Mouse (Mus musculus) kidney, embryonic 15.5 days (tissue): ENCODE results near the gene 4930469K13Rik. TPM values are rescaled to one million over a fixed set of nuclear protein-coding genes. Genes with fewer than 3 reads are reported as not detected.
A peak's percentile ranks its signal among the peaks of the same experiment; 100 is the strongest.
"Not testable (repeated sequence)": the region's sequence is repeated elsewhere in the genome, so short reads cannot be mapped to it uniquely, and the experiment has no call there.

Experiments used
- ATAC-seq: fragments of 200-750 bp; cut with Nextera tagmentation; replicated peaks from 2 replicates; pipeline ENCODE4 v1.8.0; 2017; ENCODE audit warnings: moderate TSS enrichment; ENCODE audit not compliant: low FRiP score
- H3K27ac ChIP-seq: fragments of 300-500 bp; sonication (generic); 2 replicates; pipeline ENCODE4 v1.5.1; 2015; ENCODE audit warnings: mild to moderate bottlenecking, inconsistent platforms
- H3K27me3 ChIP-seq: fragments of 300-500 bp; sonication (generic); 2 replicates; pipeline ENCODE4 v1.6.1; 2015; ENCODE audit warnings: inconsistent platforms
- H3K36me3 ChIP-seq: fragments of 300-500 bp; sonication (generic); 2 replicates; pipeline ENCODE4 v1.6.1; 2015; ENCODE audit warnings: inconsistent platforms
- H3K4me1 ChIP-seq: fragments of 300-500 bp; sonication (generic); 2 replicates; pipeline ENCODE4 v1.6.1; 2015; ENCODE audit warnings: inconsistent platforms
- H3K4me2 ChIP-seq: fragments of 300-500 bp; sonication (generic); 2 replicates; pipeline ENCODE4 v1.6.1; 2015; ENCODE audit warnings: moderate library complexity, mild to moderate bottlenecking, inconsistent platforms
- H3K4me3 ChIP-seq: fragments of 300-500 bp; sonication (generic); replicated peaks from 2 replicates; pipeline ENCODE4 v1.5.1; 2015; ENCODE audit warnings: mild to moderate bottlenecking, inconsistent platforms
- H3K9ac ChIP-seq: fragments of 300-500 bp; sonication (generic); 2 replicates; pipeline ENCODE4 v1.6.1; 2015; ENCODE audit warnings: mild to moderate bottlenecking, inconsistent platforms
- H3K9me3 ChIP-seq: fragments of 300-500 bp; sonication (generic); replicated peaks from 2 replicates; pipeline ENCODE4 v1.6.1; 2016; ENCODE audit warnings: inconsistent platforms
- WGBS: fragments of 180-500 bp; shearing (Covaris S2); methylation state at CpG from one replicate; pipeline ENCODE4 v1.1.7; 2015; ENCODE audit warnings: mixed read lengths; 5-methylcytosine and 5-hydroxymethylcytosine counted together
- polyA plus RNA-seq: library from polyadenylated mRNA; unstranded; fragments of >200 nt; fragmentation: Nextera tagmentation; extraction: Ambion mirVana; gene quantifications from 2 replicates; pipeline ENCODE4 v1.2.1, GENCODE M21; 2015

4930469K13Rik gene
- 0.48 TPM in 1 of 2 replicates, not detected in the other for polyA plus RNA-seq

DNA sequence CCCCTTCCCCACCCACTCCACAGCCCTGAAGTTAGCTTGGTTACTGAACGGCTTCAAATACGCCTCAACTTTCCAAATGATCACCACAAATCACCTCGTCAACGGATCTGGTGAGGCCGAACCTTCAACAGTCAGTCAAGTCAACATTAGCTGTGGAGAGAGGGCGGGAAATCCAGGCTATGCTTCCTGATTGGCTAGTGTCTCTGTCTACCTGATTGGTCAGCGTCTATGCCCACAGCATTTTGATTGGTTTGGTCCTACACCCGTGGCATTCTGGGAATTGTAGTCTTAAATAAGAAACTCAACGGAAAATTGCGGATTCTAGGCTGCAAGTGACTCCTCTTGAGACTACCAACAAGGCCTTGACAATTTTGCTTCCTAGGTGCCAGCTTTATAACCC lies at the start of gene 4930469K13Rik:
TSS of gene 4930469K13Rik (minus strand) at position 133 of the 400 bp plus-strand sequence.
- 82% methylated on average over 10 of the region's 10 CpGs for WGBS
- ATAC-seq: peak; percentile 43; the same call in 1 of the 2 replicates

DNA sequence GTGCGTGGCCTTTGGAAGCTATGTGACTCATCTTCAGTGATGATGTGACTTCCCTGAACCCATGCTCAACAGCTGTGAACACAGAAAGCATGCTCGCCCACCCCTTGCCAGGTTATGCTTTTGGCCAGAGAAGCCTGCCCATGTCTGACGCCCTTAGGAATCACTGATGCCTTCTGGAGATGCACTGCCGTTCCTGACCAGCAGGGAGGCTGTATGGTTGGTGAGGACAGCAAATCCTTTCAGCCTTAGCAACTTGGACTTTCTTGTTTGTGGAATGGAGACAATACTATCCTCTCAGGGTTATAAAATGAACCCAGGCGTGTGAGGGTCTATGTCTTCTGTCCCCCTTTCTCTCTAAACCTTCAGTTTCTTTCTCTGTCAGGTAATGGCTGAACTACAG lies 48.6 kb upstream of the 4930469K13Rik start:
- Histone ChIP-seq H3K9ac (no peak overlapping the region), H3K4me2 (no peak overlapping the region), H3K9me3 (no peaks in the 10 kb centered on the region), H3K27ac (no peak overlapping the region), H3K36me3 (no peaks in the 10 kb centered on the region), H3K27me3 (no peaks in the 10 kb centered on the region), H3K4me3 (no peak overlapping the region), H3K4me1 (no peaks in the 10 kb centered on the region)
- WGBS: 73% methylated on average over 5 of the region's 5 CpGs
- no peak for ATAC-seq

More for the DNA sequence above, at the start of gene 4930469K13Rik:
- Histone ChIP-seq H3K27ac (no peak within 1 kb of the TSS), H3K36me3 (no peaks in the 10 kb centered on the region), H3K27me3 (no peaks in the 10 kb centered on the region), H3K4me3 (no peak within 1 kb of the TSS), H3K9ac (no peak within 1 kb of the TSS), H3K9me3 (no peaks in the 10 kb centered on the region), H3K4me2 (no peak within 1 kb of the TSS), H3K4me1 (no peaks in the 10 kb centered on the region)

DNA sequence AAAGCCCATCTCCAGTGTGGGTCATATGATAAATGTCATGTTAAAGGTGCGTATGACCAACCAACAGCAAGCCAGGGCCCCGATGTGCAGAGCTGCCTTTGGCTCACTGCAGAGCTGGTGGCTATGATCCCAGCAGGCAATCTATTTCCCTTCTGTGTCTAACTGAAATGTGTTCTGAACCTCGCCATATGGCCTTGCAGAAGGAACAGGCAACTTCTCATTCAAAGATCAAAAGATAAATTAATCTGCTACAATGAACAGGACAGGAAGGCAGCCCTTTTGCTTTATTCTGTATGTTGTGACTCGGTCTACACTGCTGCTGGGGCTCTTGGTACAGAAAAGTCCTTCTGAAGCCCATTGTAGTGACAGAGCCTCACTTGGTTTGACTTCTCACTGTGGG lies 46.1 kb upstream of the 4930469K13Rik start:
- no peak overlapping the region for H3K27ac ChIP-seq
- 75% methylated on average over 4 of the region's 4 CpGs for WGBS

DNA sequence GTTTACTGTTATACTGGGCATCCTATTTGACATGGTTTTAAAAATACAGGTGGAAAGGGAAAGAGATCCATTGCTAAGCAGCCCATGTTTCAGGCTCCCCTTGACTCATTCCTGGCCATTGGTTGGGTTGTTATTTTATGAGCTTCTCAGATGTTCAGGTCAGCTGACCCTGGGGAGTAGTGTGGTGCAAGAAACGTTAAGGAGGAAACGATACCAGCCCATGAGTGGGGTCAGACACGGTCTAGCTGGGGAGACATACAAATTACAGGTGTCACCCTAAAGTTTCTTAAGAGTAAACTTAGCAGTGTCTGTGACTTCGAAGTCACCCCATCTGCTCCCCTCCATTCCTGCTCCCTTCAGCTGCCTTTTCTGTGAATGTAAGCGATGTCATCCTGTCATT lies 45.6 kb upstream of the 4930469K13Rik start:
- Histone ChIP-seq H3K4me3 (no peak overlapping the region), H3K27me3 (no peaks in the 10 kb centered on the region), H3K9ac (no peak overlapping the region), H3K4me1 (no peaks in the 10 kb centered on the region), H3K9me3 (no peaks in the 10 kb centered on the region), H3K4me2 (no peak overlapping the region), H3K36me3 (no peaks in the 10 kb centered on the region), H3K27ac (no peak overlapping the region)
- no peak for ATAC-seq
- WGBS: 44% methylated on average over 5 of the region's 5 CpGs

More for the DNA sequence above, 46.1 kb upstream of the 4930469K13Rik start:
- H3K36me3 ChIP-seq: no peaks in the 10 kb centered on the region
- no peaks in the 10 kb centered on the region for H3K27me3 ChIP-seq
- H3K4me1 ChIP-seq: no peaks in the 10 kb centered on the region
- H3K4me3 ChIP-seq: no peak overlapping the region
- no peak for ATAC-seq
- H3K9ac ChIP-seq: no peak overlapping the region
- H3K4me2 ChIP-seq: no peak overlapping the region
- H3K9me3 ChIP-seq: no peaks in the 10 kb centered on the region

DNA sequence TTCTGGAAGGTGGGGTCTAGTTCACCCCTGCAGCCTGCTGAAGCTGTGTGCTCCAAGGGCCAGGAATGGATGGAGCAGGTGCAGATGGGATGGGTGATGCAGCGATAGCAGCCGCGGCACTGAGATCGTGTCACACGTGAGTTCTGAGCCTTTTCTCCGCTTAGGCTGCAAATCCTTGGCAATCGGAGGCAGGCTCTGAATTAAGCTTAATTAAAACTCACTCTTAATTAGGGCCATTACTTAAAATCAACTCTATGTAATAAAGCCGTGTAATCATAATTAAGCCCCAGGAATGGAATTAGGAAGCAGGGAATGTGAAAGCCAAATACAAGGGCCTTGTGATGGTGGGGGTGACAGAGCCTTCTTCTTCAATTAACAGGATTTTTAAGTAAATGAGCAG lies 40.9 kb upstream of the 4930469K13Rik start:
- Histone ChIP-seq H3K36me3 (no peaks in the 10 kb centered on the region), H3K9ac (no peak overlapping the region)
- 84% methylated on average over 8 of the region's 8 CpGs for WGBS

DNA sequence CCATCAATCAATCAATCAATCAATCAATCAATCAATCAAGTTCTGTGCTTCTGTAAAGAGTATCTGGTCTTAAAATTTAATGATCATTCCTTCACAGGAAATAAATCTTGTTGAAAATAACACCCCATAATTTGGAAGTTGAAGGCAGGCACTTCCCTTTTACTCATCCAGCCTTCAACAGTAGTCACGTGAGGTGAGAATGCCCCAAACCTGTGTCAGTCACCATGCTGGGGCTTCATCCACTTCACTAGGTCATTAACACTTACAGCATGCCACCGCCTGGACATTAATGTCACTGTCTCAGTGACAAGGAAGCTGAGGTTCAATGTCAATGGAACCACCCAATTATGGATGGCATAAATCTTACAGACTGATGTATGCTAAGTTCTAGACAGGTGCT lies 30.1 kb upstream of the 4930469K13Rik start:
- Histone ChIP-seq H3K27ac (no peak overlapping the region), H3K9me3 (no peaks in the 10 kb centered on the region), H3K4me2 (no peak overlapping the region), H3K36me3 (no peaks in the 10 kb centered on the region), H3K4me3 (no peak overlapping the region), H3K9ac (no peak overlapping the region), H3K4me1 (no peaks in the 10 kb centered on the region), H3K27me3 (no peaks in the 10 kb centered on the region)
- no peak for ATAC-seq
- 70% methylated on average over 2 of the region's 2 CpGs for WGBS

More for the DNA sequence above, 40.9 kb upstream of the 4930469K13Rik start:
- H3K9me3 ChIP-seq: no peaks in the 10 kb centered on the region
- no peak overlapping the region for H3K4me2 ChIP-seq
- ATAC-seq: no peak
- no peaks in the 10 kb centered on the region for H3K27me3 ChIP-seq
- no peak overlapping the region for H3K27ac ChIP-seq
- no peaks in the 10 kb centered on the region for H3K4me1 ChIP-seq
- no peak overlapping the region for H3K4me3 ChIP-seq

DNA sequence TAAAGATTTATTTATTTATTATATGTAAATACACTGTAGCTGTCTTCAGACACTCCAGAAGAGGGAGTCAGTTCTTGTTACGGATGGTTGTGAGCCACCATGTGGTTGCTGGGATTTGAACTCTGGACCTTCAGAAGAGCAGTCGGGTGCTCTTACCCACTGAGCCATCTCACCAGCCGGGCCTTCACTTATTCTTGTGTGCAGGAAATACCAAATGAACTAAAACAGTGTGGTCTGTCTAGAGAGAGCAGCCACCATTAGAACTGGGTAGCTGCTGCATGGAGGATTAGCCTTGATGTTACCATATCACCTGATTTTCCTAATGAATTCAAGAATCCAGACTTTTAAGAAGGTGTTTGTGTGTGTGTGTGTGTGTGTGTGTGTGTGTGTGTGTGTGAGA lies 27.4 kb upstream of the 4930469K13Rik start:
- H3K4me3 ChIP-seq: not testable (repeated sequence)

DNA sequence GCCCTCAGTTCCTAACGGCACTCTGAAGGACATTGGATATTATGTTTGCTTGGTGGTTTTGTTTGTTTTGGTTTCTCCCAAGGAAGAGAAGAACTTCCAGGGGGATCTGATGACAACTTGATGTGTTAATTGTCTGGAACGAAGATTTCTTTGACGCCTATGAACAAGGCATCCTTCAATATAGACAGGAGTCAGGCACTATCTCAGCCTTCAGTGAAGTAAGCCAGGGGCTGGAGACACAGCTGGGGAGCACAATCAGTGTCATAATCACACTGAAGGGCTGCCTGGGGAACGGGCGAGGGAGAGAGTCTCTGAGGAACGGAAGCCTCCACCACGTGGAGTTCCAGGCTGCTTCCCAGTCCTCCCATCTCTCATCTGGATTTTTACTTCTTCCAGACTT lies 26.5 kb upstream of the 4930469K13Rik start:
- Histone ChIP-seq H3K27ac (no peak overlapping the region), H3K9ac (no peak overlapping the region), H3K27me3 (no peaks in the 10 kb centered on the region), H3K9me3 (no peaks in the 10 kb centered on the region), H3K4me2 (no peak overlapping the region), H3K4me1 (no peaks in the 10 kb centered on the region), H3K4me3 (no peak overlapping the region), H3K36me3 (no peaks in the 10 kb centered on the region)
- 18% methylated on average over 7 of the region's 7 CpGs for WGBS
- ATAC-seq: peak; percentile 62

More for the DNA sequence above, 27.4 kb upstream of the 4930469K13Rik start:
- ATAC-seq, H3K4me1 ChIP-seq, H3K27me3 ChIP-seq, H3K4me2 ChIP-seq, H3K9me3 ChIP-seq, H3K36me3 ChIP-seq, H3K27ac ChIP-seq, H3K9ac ChIP-seq: not testable (repeated sequence)
- 77% methylated on average over 3 of the region's 3 CpGs for WGBS

DNA sequence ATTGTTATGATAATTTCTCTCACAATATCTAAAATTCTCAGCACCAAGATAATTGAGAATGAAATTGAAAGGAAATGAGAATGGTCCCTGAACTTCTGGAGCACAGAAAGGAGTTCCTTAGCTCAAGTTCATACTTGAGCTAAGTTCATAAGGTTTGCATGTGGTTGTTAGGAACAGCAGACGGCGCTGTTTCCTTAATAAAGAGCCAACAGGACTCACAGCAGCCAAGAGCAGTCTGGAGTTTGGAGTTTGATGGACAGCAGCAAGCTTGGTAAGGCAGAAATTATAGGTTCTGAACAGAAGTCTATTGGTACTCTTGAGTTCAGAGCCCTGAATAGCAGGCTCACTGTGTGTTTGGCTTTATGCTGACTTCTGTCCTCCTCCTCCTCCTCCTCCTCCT lies 24.8 kb upstream of the 4930469K13Rik start:
- WGBS: 15% methylated on average over 2 of the region's 2 CpGs
- Histone ChIP-seq H3K27ac (no peak overlapping the region), H3K36me3 (no peaks in the 10 kb centered on the region), H3K9me3 (no peaks in the 10 kb centered on the region), H3K27me3 (no peaks in the 10 kb centered on the region), H3K4me2 (no peak overlapping the region), H3K4me3 (no peak overlapping the region), H3K4me1 (no peaks in the 10 kb centered on the region), H3K9ac (no peak overlapping the region)
- 0 out of 2 replicates have a peak, but pooled peaks have one; percentile 19 for ATAC-seq

DNA sequence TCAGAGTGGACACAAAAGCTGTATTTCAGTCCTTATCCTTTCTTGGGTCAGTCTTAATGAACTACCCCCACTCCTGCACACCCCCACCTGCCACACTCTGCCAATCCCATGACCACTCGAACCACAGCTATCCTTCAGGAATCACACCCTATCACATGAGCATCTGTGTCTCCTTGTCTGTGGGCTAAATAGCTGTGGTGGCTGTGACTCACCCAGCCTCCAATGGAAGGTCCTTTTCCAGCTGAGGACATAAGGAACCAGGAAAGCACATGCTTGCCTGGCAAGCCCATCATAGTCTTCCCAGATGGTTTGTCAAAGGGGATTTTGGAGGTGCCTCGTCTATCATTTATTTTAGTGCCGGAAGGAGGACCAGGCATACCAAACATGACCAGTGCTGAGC lies 20.0 kb upstream of the 4930469K13Rik start:
- 66% methylated on average over 3 of the region's 3 CpGs for WGBS
- no peak for ATAC-seq
- H3K4me3 ChIP-seq: no peak overlapping the region

DNA sequence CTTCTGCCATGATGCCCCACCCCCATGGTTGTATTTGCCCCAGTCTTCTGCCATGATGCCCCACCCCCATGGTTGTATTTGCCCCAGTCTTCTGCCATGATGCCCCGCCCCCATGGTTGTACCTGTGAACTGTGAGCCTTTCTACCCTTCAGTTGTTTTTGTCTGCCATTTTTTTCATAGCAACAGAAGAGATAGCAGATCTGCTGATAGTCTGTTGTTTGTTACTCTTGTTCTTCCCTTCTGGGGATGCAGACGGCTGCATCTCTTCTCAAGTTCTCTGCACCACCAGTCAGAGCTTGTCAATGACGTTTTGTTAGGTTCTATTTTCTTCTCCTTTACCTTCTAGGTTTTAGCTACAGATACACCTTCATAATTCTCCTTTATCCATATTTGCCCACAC lies 19.2 kb upstream of the 4930469K13Rik start:
- Histone ChIP-seq H3K9ac (no peak overlapping the region), H3K27me3 (no peaks in the 10 kb centered on the region), H3K4me1 (no peaks in the 10 kb centered on the region), H3K4me3 (no peak overlapping the region), H3K4me2 (no peak overlapping the region), H3K9me3 (no peaks in the 10 kb centered on the region), H3K36me3 (no peaks in the 10 kb centered on the region), H3K27ac (no peak overlapping the region)
- no peak for ATAC-seq
- 85% methylated on average over 3 of the region's 3 CpGs for WGBS

More for the DNA sequence above, 20.0 kb upstream of the 4930469K13Rik start:
- Histone ChIP-seq H3K27me3 (no peaks in the 10 kb centered on the region), H3K9me3 (no peaks in the 10 kb centered on the region), H3K4me2 (no peak overlapping the region), H3K27ac (no peak overlapping the region), H3K9ac (no peak overlapping the region), H3K4me1 (no peaks in the 10 kb centered on the region), H3K36me3 (no peaks in the 10 kb centered on the region)

DNA sequence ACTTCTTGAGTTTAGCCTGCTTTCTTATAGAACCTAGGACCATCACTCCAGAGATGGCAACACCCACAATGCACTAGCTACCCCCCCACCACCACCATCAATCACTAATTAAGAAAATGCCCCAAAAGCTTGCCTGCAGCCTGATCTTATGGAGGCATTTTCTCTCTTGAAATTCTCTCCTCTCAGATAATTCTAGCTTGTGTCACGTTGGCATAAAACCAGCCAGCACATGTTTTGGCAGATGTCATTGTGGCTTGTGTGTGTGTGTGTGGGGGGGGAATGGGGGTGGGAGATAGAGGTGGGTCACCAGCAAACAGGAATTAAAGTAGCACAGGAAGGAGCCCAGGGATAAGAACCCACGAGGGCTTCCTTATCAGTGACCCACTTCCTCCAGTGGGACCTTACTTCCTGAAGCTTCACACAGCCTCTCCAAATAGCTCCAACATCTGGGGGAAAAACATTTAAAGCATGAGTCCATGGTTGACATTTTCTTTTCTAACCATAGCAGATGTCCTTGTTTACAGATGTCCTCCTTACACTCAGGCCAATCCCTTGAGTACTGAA lies 18.3 kb upstream of the 4930469K13Rik start:
- H3K4me3 ChIP-seq: no peak overlapping the region
- H3K9me3 ChIP-seq: no peaks in the 10 kb centered on the region
- H3K27me3 ChIP-seq: no peaks in the 10 kb centered on the region
- ATAC-seq: no peak; the same call in 1 of the 2 replicates
- H3K4me2 ChIP-seq: no peak overlapping the region
- H3K27ac ChIP-seq: no peak overlapping the region
- 40% methylated on average over 2 of the region's 2 CpGs for WGBS
- H3K36me3 ChIP-seq: no peaks in the 10 kb centered on the region
- no peaks in the 10 kb centered on the region for H3K4me1 ChIP-seq
- H3K9ac ChIP-seq: no peak overlapping the region

DNA sequence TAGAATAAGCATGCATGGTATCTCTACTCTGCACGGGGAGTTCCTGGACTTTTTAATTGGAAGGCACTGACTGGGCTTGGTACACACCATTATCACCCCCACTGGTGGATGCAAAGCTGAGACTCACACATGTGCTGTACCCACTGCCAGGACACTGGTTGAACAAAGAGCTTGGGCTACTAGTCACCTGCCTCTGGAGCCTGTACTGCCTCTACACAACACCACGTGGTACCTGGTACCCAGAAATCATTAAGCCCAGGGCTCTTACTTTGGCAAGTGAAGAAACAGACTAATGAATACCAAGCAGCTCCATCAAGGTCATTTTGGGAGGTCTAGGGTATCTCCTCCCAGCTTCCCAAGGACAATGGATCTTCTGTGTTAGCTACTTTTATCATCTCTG lies 15.4 kb upstream of the 4930469K13Rik start:
- no peak for ATAC-seq
- Histone ChIP-seq H3K9me3 (no peaks in the 10 kb centered on the region), H3K4me1 (no peaks in the 10 kb centered on the region), H3K27ac (no peak overlapping the region), H3K4me2 (no peak overlapping the region), H3K36me3 (no peaks in the 10 kb centered on the region), H3K9ac (no peak overlapping the region), H3K4me3 (no peak overlapping the region), H3K27me3 (no peaks in the 10 kb centered on the region)
- WGBS: 66% methylated on average over 2 of the region's 2 CpGs
